Mouse (Mus musculus) kidney, adult 18-20 months (tissue): Measurements from ENCODE around the gene Tollip.
"Not testable (repeated sequence)": the region's sequence is repeated elsewhere in the genome, so short reads cannot be mapped to it uniquely, and the experiment has no call there.

Experiments used
- DNase-seq: peaks from one replicate; pipeline ENCODE4 v3.0.0; 2021

Tollip gene

GRCm38 (mm10) chr7:141924917-141925316 is 6.6 kb upstream of the Tollip start:
- peak; percentile 64 for DNase-seq

DNA sequence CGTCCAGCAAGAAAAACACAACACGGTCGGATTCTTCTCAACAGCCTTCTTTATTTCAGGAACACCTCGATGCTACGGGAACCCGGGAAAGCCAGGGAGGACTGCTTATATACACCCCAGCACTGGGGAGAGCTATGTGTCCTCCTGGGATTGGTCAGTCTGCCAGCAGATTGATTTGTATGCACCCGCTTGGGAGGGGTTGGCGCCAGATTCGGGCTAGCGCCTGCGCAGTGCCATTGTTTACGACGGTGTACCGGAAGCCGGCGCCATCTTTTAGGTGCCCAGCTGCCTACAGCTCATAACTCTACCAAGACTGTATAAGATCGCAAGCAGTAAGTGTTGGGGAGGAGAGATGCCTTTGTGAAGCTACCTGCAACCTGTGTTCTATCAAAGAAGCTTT is 5.8 kb upstream of the Tollip start:
- not testable (repeated sequence) for DNase-seq

DNA sequence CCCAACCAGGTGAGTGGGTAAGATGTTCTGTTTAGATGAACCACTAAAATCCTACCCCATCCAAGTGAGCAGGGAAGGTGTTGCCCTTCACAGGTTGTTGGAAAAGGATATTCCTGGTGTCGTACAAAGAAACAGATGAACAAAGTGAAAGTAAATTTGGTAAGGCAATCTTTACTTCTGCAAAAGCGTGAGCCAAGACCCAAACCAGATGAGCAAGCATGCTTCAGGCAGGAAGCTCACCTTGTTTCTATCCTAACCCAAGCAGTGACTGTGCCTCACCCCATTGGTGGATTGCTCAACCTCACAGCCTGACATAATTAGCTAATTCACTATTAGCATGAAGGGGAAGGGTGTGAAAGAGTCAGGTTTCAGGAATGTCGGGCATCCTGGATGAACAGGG is 7.0 kb downstream of the Tollip start:
- no peak for DNase-seq

- DNase-seq: no peak
These were observed 9.7 kb downstream of the Tollip start for GRCm38 (mm10) chr7:141908591-141908990.

DNA sequence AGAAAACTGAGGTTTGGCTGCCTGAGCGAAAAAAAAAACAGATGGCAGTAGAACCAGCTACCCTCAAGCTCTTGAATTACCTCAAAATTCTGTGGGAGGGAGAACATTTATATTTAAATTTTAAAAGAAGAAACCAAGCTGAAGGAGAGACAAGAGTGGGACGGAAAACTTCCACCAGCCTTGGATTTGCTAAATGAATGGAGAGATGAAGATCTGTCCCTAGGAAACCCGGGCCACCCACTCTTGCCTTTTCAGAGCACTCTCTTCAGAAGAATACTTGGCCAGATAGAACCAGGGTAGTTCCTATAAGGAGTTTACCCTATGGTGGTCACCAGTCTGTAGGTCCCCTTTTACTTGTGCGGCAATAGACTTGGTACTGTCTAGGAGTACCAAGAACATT is 15.5 kb downstream of the Tollip start:
- DNase-seq: no peak

DNA sequence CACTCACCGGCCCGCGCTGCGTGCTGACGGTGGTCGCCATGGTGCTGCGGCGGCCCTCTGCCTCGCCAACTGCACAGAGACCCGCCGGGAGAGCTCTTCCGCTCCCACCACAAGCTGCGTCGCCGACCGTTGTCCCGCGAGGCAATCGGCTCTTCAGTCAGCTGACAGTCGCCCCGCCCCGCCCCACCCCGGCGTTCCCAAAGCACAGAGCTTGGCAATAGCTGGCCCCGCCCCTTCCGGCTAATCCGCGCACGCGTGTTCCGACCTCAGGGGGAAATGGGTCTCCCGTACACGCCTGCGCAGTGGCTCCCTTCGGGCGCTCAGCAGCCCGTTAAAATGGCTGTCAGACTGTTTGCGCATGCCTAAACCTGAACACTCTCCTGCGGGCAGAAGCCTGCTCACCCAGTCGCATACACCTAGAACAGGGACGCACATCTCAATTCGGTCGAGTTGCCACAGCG is 16.0 kb downstream of the Tollip start:
- DNase-seq: peak; percentile 99

DNA sequence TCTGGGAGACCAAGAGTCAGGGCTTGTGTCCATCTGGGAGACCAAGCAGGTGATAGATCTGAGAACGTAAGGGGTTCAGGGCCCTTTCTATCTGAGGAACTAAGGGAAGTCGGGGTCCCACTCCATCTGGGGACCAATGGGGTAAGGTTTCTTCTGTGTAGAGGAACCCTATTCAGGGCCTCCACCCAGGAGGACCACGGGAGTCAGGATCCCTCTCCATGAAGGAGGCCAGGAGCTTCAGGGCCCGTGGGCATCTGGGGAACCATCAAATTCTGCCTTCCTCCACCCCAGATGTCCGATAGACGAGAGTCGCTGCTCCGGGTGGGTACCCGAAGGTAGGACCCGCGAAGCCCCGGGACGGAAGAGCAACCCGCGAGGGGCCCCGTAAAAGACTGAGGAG is 16.5 kb downstream of the Tollip start:
- DNase-seq: no peak

DNA sequence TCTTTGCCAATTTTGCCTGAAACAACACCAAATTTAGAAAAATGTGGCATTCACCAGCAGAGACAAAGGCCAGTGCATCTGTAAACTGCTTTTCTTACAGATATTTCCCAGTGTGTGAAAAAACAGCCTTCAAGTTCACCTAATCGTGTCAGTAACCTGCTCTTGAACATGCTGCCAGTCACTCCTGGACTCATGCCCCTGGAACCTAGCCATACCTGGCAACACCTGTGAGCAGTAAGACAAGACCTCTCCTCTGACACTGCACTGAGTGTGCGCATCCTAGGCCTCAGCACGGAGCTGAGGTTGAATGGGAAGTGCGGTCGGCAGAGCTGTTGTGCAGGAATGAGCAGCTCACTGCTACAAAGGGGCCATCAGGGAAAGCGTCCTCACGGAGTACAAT is 26.2 kb downstream of the Tollip start:
- DNase-seq: no peak

- DNase-seq: no peak
These were observed 39.5 kb downstream of the Tollip start for GRCm38 (mm10) chr7:141878813-141879212.

- DNase-seq: no peak
These were observed 43.4 kb downstream of the Tollip start for GRCm38 (mm10) chr7:141874891-141875290.

- no peak for DNase-seq
These were observed 47.8 kb downstream of the Tollip start for GRCm38 (mm10) chr7:141870553-141870952.

- no peak for DNase-seq
These were observed 48.7 kb downstream of the Tollip start for GRCm38 (mm10) chr7:141869644-141870043.

DNA sequence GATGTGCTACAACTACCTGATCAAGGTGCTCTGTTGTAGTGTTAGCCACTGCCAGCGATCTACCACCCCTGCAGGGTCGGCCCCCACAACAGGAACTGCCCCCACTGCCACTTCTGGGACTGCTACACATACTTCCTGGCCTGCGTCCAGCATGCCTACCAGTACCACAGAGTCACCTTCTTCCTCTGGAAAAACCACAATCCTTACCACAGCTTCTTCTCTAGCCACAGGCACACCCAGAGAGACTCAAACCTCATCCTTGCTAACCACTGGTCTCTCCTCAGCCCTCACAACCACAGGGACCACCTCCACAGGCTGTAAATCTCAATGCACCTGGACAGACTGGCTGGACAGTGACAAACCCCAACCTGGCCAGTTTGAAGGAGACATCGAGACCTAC is 57.3 kb downstream of the Tollip start:
- no peak for DNase-seq

DNA sequence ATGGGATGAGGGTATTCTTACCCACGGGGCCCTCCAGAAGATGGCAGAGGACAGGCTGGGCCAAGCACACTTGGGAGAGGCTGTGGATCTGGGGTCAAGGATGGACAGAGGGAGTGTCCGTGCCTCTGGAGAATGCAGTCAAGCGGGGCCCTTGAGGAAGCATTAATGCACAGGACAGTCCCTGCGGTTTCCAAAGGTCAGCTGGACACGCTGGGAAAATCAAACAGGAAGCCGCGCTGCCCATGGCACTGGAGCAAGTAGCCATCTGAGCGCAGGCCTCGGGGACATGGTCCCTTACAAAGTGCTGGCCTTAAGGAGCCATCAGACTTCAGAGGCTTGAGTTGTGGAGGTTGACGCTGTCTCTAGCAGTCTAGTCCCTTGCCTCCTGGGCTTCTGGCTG is 78.0 kb downstream of the Tollip start:
- peak; percentile 8 for DNase-seq

- DNase-seq: no peak
These were observed 79.5 kb downstream of the Tollip start, which contains the start of gene Muc5b for GRCm38 (mm10) chr7:141838779-141839178. Gene Muc5b, plus strand, starts transcription at chr7:141839070.

DNA sequence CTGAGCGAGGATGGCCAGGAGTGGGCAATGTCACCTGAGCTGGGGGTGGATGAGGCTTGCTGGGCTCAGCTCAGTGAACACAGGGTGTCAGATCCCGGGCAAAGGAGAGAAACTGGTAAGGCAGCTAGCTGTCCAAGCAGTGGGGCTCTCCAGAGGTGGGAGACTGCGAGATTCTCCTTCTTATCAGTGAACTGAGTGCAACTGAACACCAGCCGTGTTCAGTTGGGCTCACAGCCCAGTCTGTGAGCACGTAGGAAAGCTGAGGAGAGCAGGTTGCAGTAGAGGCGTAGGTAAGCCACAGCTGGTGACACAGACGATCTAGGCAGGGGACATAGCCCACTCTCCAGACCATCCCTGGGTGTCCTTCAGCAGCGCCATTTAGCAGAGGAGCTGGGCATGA is 81.9 kb downstream of the Tollip start:
- no peak for DNase-seq

- DNase-seq: no peak
These were observed 82.4 kb downstream of the Tollip start for GRCm38 (mm10) chr7:141835941-141836340.
